Mouse (Mus musculus): Measurements from ENCODE around the gene Clec4a1.
A peak's percentile ranks its signal among the peaks of the same experiment; 100 is the strongest.

Gene Clec4a1

GRCm38 (mm10) chr6:122921451-122921850 is at the start of gene Clec4a1:
Gene Clec4a1 (plus strand): TSS chr6:122921848.
- no peak for DNase-seq

DNA sequence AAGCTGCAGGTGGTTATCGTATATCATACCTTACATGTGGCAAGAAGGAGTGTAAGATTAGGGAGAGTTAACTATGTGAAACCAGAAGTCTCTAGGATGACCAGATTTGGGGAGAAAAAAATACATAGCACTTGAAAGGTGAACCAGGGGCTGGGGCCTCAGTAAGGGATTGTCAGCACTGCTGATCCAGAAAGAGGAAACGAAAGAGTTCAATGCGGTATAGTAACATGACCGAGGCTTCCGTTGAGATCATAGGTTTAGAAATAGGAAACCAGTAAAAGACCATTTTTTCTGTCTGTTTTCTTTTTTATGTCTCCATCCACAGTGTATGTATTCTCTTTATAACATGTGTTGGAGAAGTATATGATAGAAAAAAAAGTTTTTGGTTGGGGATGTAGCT is 48.8 kb upstream of the Clec4a1 start:
- DNase-seq, result no peak

GRCm38 (mm10) chr6:122873871-122874719 is 47.6 kb upstream of the Clec4a1 start, which contains the start of gene Necap1:
Gene Necap1 (plus strand): TSS chr6:122874474.
- DNase-seq, result peak; percentile 97 to 99

- peak; percentile 35 to 53 for DNase-seq
Observed at GRCm38 (mm10) chr6:122874720-122875389, 46.8 kb upstream of the Clec4a1 start.

DNA sequence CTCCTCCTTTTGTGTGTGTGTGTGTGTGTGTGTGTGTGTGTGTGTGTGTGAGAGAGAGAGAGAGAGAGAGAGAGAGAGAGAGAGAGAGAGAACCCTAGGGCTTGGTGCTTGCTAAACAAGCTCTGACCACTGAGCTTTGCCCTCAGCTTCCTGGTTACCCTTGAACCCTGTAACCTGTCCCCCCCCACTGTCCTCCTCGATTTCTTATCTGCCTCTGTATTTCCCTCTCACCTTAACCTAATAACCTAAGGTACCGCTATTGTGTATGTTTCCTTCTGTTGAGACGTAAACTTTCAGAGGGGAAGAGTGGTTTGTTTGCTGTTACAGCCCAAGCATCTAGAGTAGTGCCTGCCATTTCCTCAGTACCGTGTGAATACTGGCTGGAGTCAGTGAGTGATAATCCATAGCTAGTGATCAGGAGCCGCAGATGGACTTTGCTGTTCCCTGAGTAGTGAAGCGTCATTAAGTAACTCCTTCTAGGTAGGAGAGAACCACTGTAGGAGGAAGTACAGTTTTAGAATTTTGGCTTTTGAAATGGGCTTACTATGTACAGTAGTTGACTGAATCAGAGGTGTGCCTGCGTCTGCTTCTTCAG is 42.4 kb upstream of the Clec4a1 start:
- no peak for DNase-seq

GRCm38 (mm10) chr6:122879781-122880505 is 41.7 kb upstream of the Clec4a1 start:
- peak; percentile 58 to 62 for DNase-seq

DNA sequence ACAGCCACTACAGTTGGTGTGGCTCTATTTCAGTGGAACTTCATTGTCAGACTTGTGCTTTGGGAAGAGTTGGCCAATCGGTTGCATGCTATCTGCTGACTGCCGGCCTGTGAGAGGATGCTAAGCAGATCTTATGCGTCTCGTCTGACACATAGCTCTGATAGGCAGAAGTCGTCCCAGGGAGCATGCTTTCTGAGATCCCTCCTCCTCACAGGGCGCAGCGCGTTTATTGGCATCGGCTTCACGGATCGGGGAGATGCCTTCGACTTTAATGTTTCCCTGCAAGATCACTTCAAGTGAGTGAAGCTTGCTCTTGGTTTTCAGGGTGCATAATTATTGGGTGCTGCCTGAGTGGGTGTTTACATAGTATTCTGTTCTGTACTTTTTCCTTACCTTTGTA is 40.4 kb upstream of the Clec4a1 start:
- no peak for DNase-seq

- no peak for DNase-seq
Observed at GRCm38 (mm10) chr6:122883603-122884002, 38.0 kb upstream of the Clec4a1 start.

- no peak for DNase-seq
Observed at GRCm38 (mm10) chr6:122889599-122889998, 32.0 kb upstream of the Clec4a1 start.

DNA sequence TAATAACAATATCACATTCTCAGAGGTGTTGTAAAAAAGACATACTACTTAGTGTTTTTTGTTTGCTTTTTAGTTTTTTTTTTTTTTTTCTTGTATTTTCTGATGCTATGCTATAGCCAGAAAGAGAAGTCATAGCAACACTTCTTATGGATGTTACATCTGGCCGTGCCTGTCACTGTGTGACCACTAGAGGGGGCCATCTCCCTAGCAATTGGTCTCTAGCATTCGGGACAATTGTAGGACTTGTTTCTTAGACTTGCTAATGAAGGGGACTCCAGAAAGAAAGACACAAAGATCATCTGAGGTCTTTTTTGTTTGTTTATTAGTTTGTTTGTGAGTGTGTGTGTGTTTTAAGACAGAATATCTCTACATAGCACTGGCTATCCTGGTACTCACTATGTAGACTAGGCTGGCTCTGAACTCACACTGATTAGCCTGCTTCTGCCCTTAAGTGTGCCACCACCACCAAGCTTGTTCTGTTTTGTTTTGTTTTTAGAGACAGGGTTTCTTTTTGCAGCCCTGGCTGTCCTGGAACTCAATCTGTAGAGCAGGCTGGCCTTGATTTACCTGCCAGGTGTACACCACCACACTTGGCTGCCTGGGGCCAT is 29.1 kb upstream of the Clec4a1 start:
- DNase-seq, result peak; percentile 41 to 83

GRCm38 (mm10) chr6:122919922-122920321 is 1.7 kb upstream of the Clec4a1 start:
- no peak for DNase-seq

DNA sequence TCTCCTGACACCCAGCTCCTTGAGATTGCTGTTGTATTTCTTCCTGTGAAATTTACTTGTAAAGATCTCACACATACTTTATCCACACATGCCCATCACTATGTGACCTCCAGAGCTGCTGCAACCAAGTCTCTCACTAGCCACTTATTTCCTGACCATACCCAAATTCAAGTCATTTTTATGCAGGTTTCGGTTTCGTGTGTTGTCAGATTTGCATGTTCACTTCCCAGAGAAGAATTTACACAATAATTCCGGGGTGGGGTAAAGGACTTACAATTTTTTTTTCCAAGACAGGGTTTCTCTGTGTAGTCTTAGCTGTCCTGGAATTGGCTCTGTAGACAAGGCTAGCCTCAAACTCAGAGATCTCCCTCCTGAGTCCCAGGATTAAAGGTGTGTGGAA is 13.2 kb downstream of the Clec4a1 start:
- DNase-seq, result no peak

DNA sequence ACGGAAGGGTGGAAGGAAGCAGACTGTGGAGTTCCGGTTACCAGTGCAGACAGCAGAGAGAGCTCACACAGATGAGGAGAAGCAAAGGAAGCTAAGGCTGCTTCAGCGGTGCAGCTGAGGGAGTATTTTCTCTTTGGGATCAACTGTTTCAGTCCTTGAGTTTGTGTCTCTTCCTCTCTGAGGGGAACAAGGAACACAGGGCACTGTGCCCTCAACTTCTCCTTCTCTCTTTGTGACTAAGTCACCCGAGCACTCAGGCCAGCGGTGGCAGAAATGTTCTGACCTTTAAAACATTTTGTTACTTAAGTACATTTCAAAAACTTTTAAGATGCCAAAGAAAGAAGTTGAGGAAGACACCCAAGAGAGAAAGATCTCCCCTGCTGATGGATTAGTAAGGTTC is 18.0 kb downstream of the Clec4a1 start:
- no peak for DNase-seq

- no peak for DNase-seq
Observed at GRCm38 (mm10) chr6:122946760-122947159, 25.1 kb downstream of the Clec4a1 start.

- DNase-seq, result peak in 1 of 2 experiments; percentile 0
Observed at GRCm38 (mm10) chr6:122952401-122952800, 30.8 kb downstream of the Clec4a1 start, which contains the start of gene Clec4a3. Gene Clec4a3 (plus strand): TSS chr6:122952515.

- DNase-seq, result peak in 1 of 2 experiments; percentile 9
Observed at GRCm38 (mm10) chr6:122964562-122964961, 42.9 kb downstream of the Clec4a1 start.

DNA sequence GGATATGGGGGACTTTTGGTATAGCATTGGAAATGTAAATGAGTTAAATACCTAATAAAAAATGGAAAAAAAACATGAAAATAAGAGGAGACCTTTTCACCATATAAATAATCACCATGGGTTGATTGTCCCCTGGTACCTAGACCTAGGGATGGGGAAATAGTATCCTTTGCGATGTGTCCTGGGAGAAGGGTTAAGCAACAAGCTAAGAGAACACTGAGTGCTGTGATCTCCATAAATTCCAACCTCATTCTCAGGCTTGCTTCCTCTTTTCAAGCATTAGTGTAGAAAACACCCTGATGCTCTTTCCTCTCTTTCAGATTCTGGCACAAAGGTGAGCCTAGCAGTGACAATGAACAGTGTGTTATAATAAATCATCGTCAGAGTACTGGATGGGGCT is 47.4 kb downstream of the Clec4a1 start:
- no peak for DNase-seq
